Mouse (Mus musculus): ENCODE measurements at regions not wholly inside any gene's neighbourhood (a gene's known extent, or its start where the extent isn't known, plus 50 kb on each side); places are given as distances from the start of the nearest gene placed in this dataset.

DNA sequence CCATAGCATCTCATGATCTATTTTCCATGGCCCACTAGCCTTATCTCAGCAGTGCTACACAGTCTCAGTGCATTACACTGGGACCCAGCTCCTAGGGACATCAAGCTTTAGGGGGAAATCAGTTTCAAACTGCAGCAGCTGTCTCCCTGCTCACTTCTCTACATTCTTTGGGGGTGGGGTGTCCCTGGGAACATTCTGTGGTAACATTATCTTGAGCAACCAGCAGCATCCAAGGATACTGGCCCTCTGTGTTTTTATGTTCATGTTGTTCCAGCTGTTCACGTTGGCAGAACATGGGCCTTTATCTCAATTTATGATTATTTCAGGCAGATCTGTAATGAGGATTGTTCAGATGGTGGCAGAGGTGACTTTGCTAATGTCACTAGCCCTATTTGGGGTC is 308.2 kb downstream of the Glrx3 start:
- ATAC-seq (ENCODE audit: insufficient number of reproducible peaks, low FRiP score, low TSS enrichment, low read depth) (no peak), DNase-seq (ENCODE audit: low spot score) (no peak)
- H3K4me1 ChIP-seq (ENCODE audit: control insufficient read depth, insufficient read depth, low read length), result peaks cover 6% of the 10 kb centered on the region; the same call in 1 of the 2 replicates
- no peaks in the 10 kb centered on the region for H3K27me3 ChIP-seq (ENCODE audit: control insufficient read depth, insufficient read depth, low read length)
- H3K27ac ChIP-seq (replicated peaks; ENCODE audit: low read depth, low read length), result no peak overlapping the region
- no peaks in the 10 kb centered on the region for H3K36me3 ChIP-seq (ENCODE audit: control insufficient read depth, insufficient read depth, low read length)
- H3K9ac ChIP-seq (ENCODE audit: low read length), result no peak overlapping the region
- WGBS, result 85% methylated on average over 1 of the region's 1 CpGs
- no peak overlapping the region for H3K4me2 ChIP-seq (ENCODE audit: low read depth, severe bottlenecking)
- no peaks in the 10 kb centered on the region for H3K9me3 ChIP-seq (ENCODE audit: control insufficient read depth, low read length)
- H3K4me3 ChIP-seq (ENCODE audit: low read depth, low read length), result no peak overlapping the region

DNA sequence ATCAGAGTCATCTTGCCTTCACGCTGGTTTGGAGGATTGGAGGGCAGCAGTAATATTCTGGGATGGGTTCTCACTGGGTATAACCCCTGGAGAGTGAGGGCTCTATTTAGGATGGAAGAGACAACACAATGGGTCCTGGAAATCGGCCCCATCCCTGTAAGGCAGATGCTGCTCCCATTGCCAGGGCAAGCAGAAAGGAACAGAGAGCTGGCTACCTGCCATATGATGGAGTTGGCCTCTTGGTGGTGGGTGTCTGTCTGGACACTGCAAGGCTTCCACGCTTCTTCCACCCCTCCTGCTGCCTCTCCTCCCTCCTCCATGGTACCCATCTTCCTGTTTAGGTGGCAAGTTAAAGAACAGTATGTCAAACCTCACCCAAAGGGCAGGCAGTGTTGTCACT is 308.6 kb downstream of the Glrx3 start:
- H3K4me2 ChIP-seq (ENCODE audit: low read depth, severe bottlenecking), result no peak overlapping the region
- no peaks in the 10 kb centered on the region for H3K27me3 ChIP-seq (ENCODE audit: control insufficient read depth, insufficient read depth, low read length)
- H3K4me3 ChIP-seq (ENCODE audit: low read depth, low read length), result no peak overlapping the region
- H3K4me1 ChIP-seq (ENCODE audit: control insufficient read depth, insufficient read depth, low read length), result peaks cover 6% of the 10 kb centered on the region; the same call in 1 of the 2 replicates
- no peak overlapping the region for H3K9ac ChIP-seq (ENCODE audit: low read length)
- ATAC-seq (ENCODE audit: insufficient number of reproducible peaks, low FRiP score, low TSS enrichment, low read depth), result no peak
- no peak for DNase-seq (ENCODE audit: low spot score)
- 81% methylated on average over 3 of the region's 3 CpGs for WGBS
- no peaks in the 10 kb centered on the region for H3K9me3 ChIP-seq (ENCODE audit: control insufficient read depth, low read length)
- no peaks in the 10 kb centered on the region for H3K36me3 ChIP-seq (ENCODE audit: control insufficient read depth, insufficient read depth, low read length)
- no peak overlapping the region for H3K27ac ChIP-seq (replicated peaks; ENCODE audit: low read depth, low read length)

DNA sequence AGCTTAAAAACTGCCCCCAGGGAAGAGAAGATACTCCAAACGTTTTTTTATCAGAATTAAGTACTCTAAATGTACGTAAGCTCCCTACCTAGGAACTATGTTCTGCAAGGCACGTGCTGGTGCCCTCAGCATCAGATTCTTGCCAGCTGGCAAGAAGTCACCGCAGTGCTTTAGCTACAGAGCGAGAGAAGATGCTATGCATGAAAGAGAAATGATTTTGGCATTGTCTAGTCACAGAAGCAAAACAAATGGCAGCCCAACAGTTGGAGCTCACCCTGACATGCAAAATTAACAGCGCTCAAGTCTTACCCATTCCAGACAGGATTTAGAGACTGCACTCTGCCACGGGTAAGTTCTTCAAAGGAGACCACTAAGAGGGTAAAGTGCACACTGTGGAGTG is 311.5 kb downstream of the Glrx3 start:
- no peaks in the 10 kb centered on the region for H3K4me1 ChIP-seq (ENCODE audit: control insufficient read depth, insufficient read depth, low read length)
- 77% methylated on average over 7 of the region's 7 CpGs for WGBS
- no peaks in the 10 kb centered on the region for H3K9me3 ChIP-seq (ENCODE audit: control insufficient read depth, low read length)
- no peak for ATAC-seq (ENCODE audit: insufficient number of reproducible peaks, low FRiP score, low TSS enrichment, low read depth)
- H3K4me3 ChIP-seq (ENCODE audit: low read depth, low read length), result no peak overlapping the region
- H3K9ac ChIP-seq (ENCODE audit: low read length), result no peak overlapping the region
- no peak overlapping the region for H3K4me2 ChIP-seq (ENCODE audit: low read depth, severe bottlenecking)
- no peaks in the 10 kb centered on the region for H3K36me3 ChIP-seq (ENCODE audit: control insufficient read depth, insufficient read depth, low read length)
- H3K27me3 ChIP-seq (ENCODE audit: control insufficient read depth, insufficient read depth, low read length), result no peaks in the 10 kb centered on the region
- no peak for DNase-seq (ENCODE audit: low spot score)
- H3K27ac ChIP-seq (replicated peaks; ENCODE audit: low read depth, low read length), result no peak overlapping the region

GRCm38 (mm10) chr7:137750741-137751140 is 313.3 kb downstream of the Glrx3 start:
- Histone ChIP-seq H3K9me3 (ENCODE audit: control insufficient read depth, low read length) (no peaks in the 10 kb centered on the region), H3K4me3 (ENCODE audit: low read depth, low read length) (no peak overlapping the region), H3K27me3 (ENCODE audit: control insufficient read depth, insufficient read depth, low read length) (no peaks in the 10 kb centered on the region), H3K36me3 (ENCODE audit: control insufficient read depth, insufficient read depth, low read length) (no peaks in the 10 kb centered on the region), H3K27ac (replicated peaks; ENCODE audit: low read depth, low read length) (no peak overlapping the region), H3K9ac (ENCODE audit: low read length) (no peak overlapping the region), H3K4me2 (ENCODE audit: low read depth, severe bottlenecking) (no peak overlapping the region), H3K4me1 (ENCODE audit: control insufficient read depth, insufficient read depth, low read length) (no peaks in the 10 kb centered on the region)
- ATAC-seq (ENCODE audit: insufficient number of reproducible peaks, low FRiP score, low TSS enrichment, low read depth) (no peak), DNase-seq (ENCODE audit: low spot score) (no peak)
- 76% methylated on average over 1 of the region's 1 CpGs for WGBS

GRCm38 (mm10) chr7:137751151-137751859 is 313.9 kb downstream of the Glrx3 start:
- ATAC-seq (ENCODE audit: insufficient number of reproducible peaks, low FRiP score, low TSS enrichment, low read depth), result no peak
- Histone ChIP-seq H3K4me2 (ENCODE audit: low read depth, severe bottlenecking) (no peak overlapping the region), H3K36me3 (ENCODE audit: control insufficient read depth, insufficient read depth, low read length) (no peaks in the 10 kb centered on the region), H3K4me3 (ENCODE audit: low read depth, low read length) (no peak overlapping the region), H3K27me3 (ENCODE audit: control insufficient read depth, insufficient read depth, low read length) (no peaks in the 10 kb centered on the region), H3K9me3 (ENCODE audit: control insufficient read depth, low read length) (no peaks in the 10 kb centered on the region), H3K9ac (ENCODE audit: low read length) (no peak overlapping the region), H3K27ac (replicated peaks; ENCODE audit: low read depth, low read length) (no peak overlapping the region), H3K4me1 (ENCODE audit: control insufficient read depth, insufficient read depth, low read length) (no peaks in the 10 kb centered on the region)
- no peak for DNase-seq (ENCODE audit: low spot score)
- 20% methylated on average over 4 of the region's 4 CpGs for whole genome bisulfite sequencing

- Histone ChIP-seq H3K9ac (ENCODE audit: low read length) (no peak overlapping the region), H3K4me2 (ENCODE audit: low read depth, severe bottlenecking) (no peak overlapping the region), H3K27ac (replicated peaks; ENCODE audit: low read depth, low read length) (no peak overlapping the region), H3K27me3 (ENCODE audit: control insufficient read depth, insufficient read depth, low read length) (no peaks in the 10 kb centered on the region), H3K4me1 (ENCODE audit: control insufficient read depth, insufficient read depth, low read length) (no peaks in the 10 kb centered on the region), H3K4me3 (ENCODE audit: low read depth, low read length) (no peak overlapping the region), H3K9me3 (ENCODE audit: control insufficient read depth, low read length) (no peaks in the 10 kb centered on the region), H3K36me3 (ENCODE audit: control insufficient read depth, insufficient read depth, low read length) (no peaks in the 10 kb centered on the region)
- 78% methylated on average over 3 of the region's 3 CpGs for whole genome bisulfite sequencing
- DNase-seq (ENCODE audit: low spot score), result no peak
- no peak for ATAC-seq (ENCODE audit: insufficient number of reproducible peaks, low FRiP score, low TSS enrichment, low read depth)
These were observed 328.5 kb downstream of the Glrx3 start for GRCm38 (mm10) chr7:137765961-137766360.

DNA sequence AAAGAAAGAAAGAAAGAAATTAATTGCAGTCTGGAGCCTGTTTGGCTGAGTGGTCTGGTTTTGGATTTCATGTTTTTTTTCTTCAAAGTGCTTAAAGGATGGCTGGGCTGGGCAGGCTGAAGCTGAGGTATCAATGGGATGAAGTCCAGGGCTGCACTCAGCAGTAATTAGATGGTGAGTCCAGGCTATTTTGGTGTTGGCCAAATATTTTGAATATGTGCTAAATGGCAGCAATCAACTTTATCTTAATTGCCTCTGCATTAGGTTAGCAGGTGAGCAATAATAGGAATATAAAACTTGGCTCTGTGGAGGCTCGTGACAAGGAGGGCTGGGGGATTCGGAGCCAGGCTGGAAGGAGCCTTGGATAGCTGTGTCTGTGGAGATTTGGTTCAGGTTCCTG is 329.3 kb downstream of the Glrx3 start:
- no peak overlapping the region for H3K27ac ChIP-seq (replicated peaks; ENCODE audit: low read depth, low read length)
- no peaks in the 10 kb centered on the region for H3K27me3 ChIP-seq (ENCODE audit: control insufficient read depth, insufficient read depth, low read length)
- H3K36me3 ChIP-seq (ENCODE audit: control insufficient read depth, insufficient read depth, low read length), result no peaks in the 10 kb centered on the region
- WGBS, result 46% methylated on average over 2 of the region's 2 CpGs
- no peak overlapping the region for H3K9ac ChIP-seq (ENCODE audit: low read length)
- DNase-seq (ENCODE audit: low spot score) (no peak), ATAC-seq (ENCODE audit: insufficient number of reproducible peaks, low FRiP score, low TSS enrichment, low read depth) (no peak)
- no peaks in the 10 kb centered on the region for H3K4me1 ChIP-seq (ENCODE audit: control insufficient read depth, insufficient read depth, low read length)
- H3K4me3 ChIP-seq (ENCODE audit: low read depth, low read length), result no peak overlapping the region
- H3K4me2 ChIP-seq (ENCODE audit: low read depth, severe bottlenecking), result no peak overlapping the region
- no peaks in the 10 kb centered on the region for H3K9me3 ChIP-seq (ENCODE audit: control insufficient read depth, low read length)

DNA sequence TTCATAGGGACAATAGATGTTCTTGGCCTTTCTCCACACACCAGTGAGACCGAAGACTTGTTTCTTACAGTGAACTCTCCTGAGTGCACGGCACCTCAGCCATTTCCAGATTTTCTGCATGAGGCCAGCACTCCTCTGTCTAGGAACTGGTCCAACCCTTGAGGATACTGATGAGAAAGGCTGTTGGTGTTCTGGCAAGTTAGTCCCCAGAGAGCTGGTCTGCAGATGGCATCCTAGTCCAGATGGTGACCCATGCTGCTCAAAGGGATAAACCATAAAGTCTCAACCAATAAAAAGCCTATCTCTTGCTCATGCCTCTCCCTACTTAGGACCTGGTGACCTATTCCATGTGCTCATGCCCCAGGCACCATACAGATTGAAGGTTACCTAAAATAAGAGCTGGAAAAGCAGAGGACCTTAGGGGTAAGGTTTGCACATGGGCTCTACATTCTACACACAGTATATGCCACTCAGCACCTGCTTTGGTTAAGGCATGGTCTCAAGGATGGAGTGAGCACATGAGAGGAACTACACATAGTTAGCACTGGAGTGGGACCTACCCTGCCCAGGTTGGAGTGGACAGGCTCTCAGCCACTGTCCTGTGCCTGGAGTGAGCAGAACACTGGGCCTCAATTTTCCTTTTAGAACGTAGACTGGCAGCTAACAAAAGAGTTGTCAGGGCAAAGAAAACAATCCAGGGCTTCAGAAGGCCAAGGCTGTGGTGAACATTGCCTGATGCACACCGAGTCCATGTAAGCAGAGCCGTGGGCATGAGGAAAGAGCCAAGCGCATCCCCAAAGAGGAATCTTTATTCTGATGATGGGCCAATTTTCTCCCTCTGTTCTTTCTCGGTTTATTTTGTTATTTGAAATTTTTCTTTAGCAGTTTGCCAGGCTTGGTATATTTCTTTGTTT is 335.9 kb downstream of the Glrx3 start:
- H3K9me3 ChIP-seq (ENCODE audit: control insufficient read depth, low read length), result no peaks in the 10 kb centered on the region
- H3K27ac ChIP-seq (replicated peaks; ENCODE audit: low read depth, low read length), result no peak overlapping the region
- no peaks in the 10 kb centered on the region for H3K36me3 ChIP-seq (ENCODE audit: control insufficient read depth, insufficient read depth, low read length)
- ATAC-seq (ENCODE audit: insufficient number of reproducible peaks, low FRiP score, low TSS enrichment, low read depth) (no peak), DNase-seq (ENCODE audit: low spot score) (no peak)
- no peak overlapping the region for H3K9ac ChIP-seq (ENCODE audit: low read length)
- no peak overlapping the region for H3K4me2 ChIP-seq (ENCODE audit: low read depth, severe bottlenecking)
- WGBS, result 89% methylated on average over 7 of the region's 7 CpGs
- no peaks in the 10 kb centered on the region for H3K4me1 ChIP-seq (ENCODE audit: control insufficient read depth, insufficient read depth, low read length)
- no peaks in the 10 kb centered on the region for H3K27me3 ChIP-seq (ENCODE audit: control insufficient read depth, insufficient read depth, low read length)
- H3K4me3 ChIP-seq (ENCODE audit: low read depth, low read length), result no peak overlapping the region
